Mouse (Mus musculus) liver, embryonic 14.5 days (tissue): ENCODE data around the gene Recql5. TPM values are rescaled to one million over a fixed set of nuclear protein-coding genes. Genes with fewer than 3 reads are reported as not detected.
A peak's percentile ranks its signal among the peaks of the same experiment; 100 is the strongest.

Experiments used
- ATAC-seq: fragments of 200-750 bp; cut with Nextera tagmentation; 2 replicates; pipeline ENCODE4 v1.8.0; 2017; ENCODE audit warnings: moderate number of reproducible peaks, mild to moderate bottlenecking, moderate library complexity; ENCODE audit not compliant: insufficient read depth
- DNase-seq, 3 experiments: peaks; one replicate each; pipeline ENCODE4 v3.0.0-alpha.2; 2012 to 2013; ENCODE audit warnings: low read depth in 3 of 3, low spot score in 3 of 3
- H3K27ac ChIP-seq: fragments of 300-500 bp; sonication (generic); 2 replicates; pipeline ENCODE4 v1.5.1; 2014; ENCODE audit warnings: moderate library complexity, mild to moderate bottlenecking, control low read depth, inconsistent platforms
- H3K27me3 ChIP-seq: fragments of 300-500 bp; sonication (generic); 2 replicates; pipeline ENCODE4 v1.6.1; 2014; ENCODE audit warnings: mild to moderate bottlenecking, low read length, moderate library complexity; ENCODE audit not compliant: control insufficient read depth, insufficient read depth
- H3K36me3 ChIP-seq: fragments of 300-500 bp; sonication (generic); replicated peaks from 2 replicates; pipeline ENCODE4 v1.6.1; 2014; ENCODE audit warnings: low read depth; ENCODE audit not compliant: control insufficient read depth, insufficient read depth
- H3K4me1 ChIP-seq, 2 experiments: fragments of 200-500 bp in 1 of 2; fragments of 300-500 bp in 1 of 2; sonication (generic) in 1 of 2; replicated peaks; 2 replicates each; pipeline ENCODE4 v1.6.1; 2012 to 2014; ENCODE audit warnings: antibody characterized with exemption in 1 of 2, inconsistent platforms in 1 of 2, low read length in 1 of 2; ENCODE audit not compliant: control insufficient read depth in 2 of 2, insufficient read depth in 2 of 2
- H3K4me2 ChIP-seq: fragments of 300-500 bp; sonication (generic); 2 replicates; pipeline ENCODE4 v1.6.1; 2014; ENCODE audit warnings: low read depth, mild to moderate bottlenecking, control low read depth, moderate library complexity
- H3K4me3 ChIP-seq, 2 experiments: fragments of 200-500 bp in 1 of 2; fragments of 300-500 bp in 1 of 2; sonication (generic) in 1 of 2; 2 replicates each; pipeline ENCODE4 v1.5.1; 2012 to 2014; ENCODE audit warnings: low read depth in 2 of 2, low read length in 2 of 2, mild to moderate bottlenecking in 2 of 2, control low read depth in 1 of 2, inconsistent platforms in 1 of 2, moderate library complexity in 1 of 2; ENCODE audit not compliant: insufficient read depth in 1 of 2
- H3K9ac ChIP-seq: fragments of 300-500 bp; sonication (generic); replicated peaks from 2 replicates; pipeline ENCODE4 v1.6.1; 2014; ENCODE audit warnings: mild to moderate bottlenecking, control low read depth, moderate library complexity
- H3K9me3 ChIP-seq: fragments of 300-500 bp; sonication (generic); 2 replicates; pipeline ENCODE4 v1.6.1; 2016; ENCODE audit warnings: low read length, mixed read lengths; ENCODE audit not compliant: control insufficient read depth
- CTCF ChIP-seq: IDR thresholded peaks from 2 replicates; pipeline ENCODE4 v1.5.1; 2016; ENCODE audit warnings: antibody characterized with exemption, low read depth, control low read depth
- EP300 ChIP-seq: IDR thresholded peaks from 2 replicates; pipeline ENCODE4 v1.6.1; 2016; ENCODE audit warnings: antibody characterized with exemption, low read depth
- WGBS: fragments of 180-500 bp; shearing (Covaris S2); extraction: QIAGEN DNeasy Blood & Tissue Kit; methylation state at CpG from one replicate; pipeline ENCODE4 v1.1.7; 2014; ENCODE audit not compliant: insufficient replicate concordance; 5-methylcytosine and 5-hydroxymethylcytosine counted together
- polyA plus RNA-seq, 2 experiments: library from polyadenylated mRNA; depleted of rRNA in 1 of 2; stranded (reverse) in 1 of 2; unstranded in 1 of 2; fragments of >200 nt; fragmentation: Nextera tagmentation in 1 of 2; extraction: Ambion mirVana in 1 of 2; gene quantifications; 2 replicates each; pipeline versions ENCODE4 v1.2.1 to v1.2.3; 2012 to 2014

Recql5 gene
- polyA plus RNA-seq, 2 experiments, result 6.1 to 7.3 TPM

GRCm38 (mm10) chr11:115898886-115899285 lies 34.4 kb downstream of the Recql5 start:
- Histone ChIP-seq H3K4me2 (peak overlapping the region; percentile 95), H3K4me1 (peaks cover 38 to 45% of the 10 kb centered on the region in 2 experiments), H3K27ac (peak overlapping the region; percentile 100), H3K27me3 (no peaks in the 10 kb centered on the region), H3K4me3 (no peak overlapping the region; a peak in 1 of 4 replicates), H3K9ac (peak overlapping the region; percentile 90), H3K36me3 (peaks cover 6% of the 10 kb centered on the region), H3K9me3 (no peaks in the 10 kb centered on the region)
- 9% methylated on average over 4 of the region's 4 CpGs for WGBS
- ATAC-seq, result no peak
- DNase-seq, result peak in 2 of 3 experiments; percentile 58 to 68
- TF ChIP-seq EP300, result no peak; the same call in 1 of the 2 replicates
- peak; percentile 98 for TF ChIP-seq CTCF

DNA sequence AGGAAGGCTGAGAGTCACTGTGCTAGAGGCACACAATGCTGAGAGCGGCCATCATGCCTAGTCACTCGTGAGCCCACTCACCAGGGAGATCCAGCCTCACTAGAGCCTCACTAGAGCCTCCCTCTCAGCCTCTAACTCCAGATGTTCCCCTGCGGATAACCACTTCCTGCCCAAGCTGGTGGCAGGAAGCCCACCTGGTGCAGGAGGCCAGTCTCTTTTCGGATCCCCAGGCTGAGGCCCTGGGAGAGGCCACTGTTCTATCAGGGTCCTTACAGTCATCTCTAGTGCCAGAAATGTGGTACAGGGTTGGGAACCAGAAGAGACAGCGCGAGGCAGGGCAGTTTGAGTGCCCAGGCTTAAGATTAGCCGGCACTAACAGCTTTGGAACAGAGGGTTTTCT lies 34.8 kb downstream of the Recql5 start:
- ATAC-seq (no peak), DNase-seq (no peak)
- H3K9me3 ChIP-seq, result no peaks in the 10 kb centered on the region
- H3K4me1 ChIP-seq, result peaks cover 34 to 41% of the 10 kb centered on the region in 2 experiments
- H3K27ac ChIP-seq, result no peak overlapping the region; the same call in 1 of the 2 replicates
- WGBS, result 31% methylated on average over 7 of the region's 7 CpGs
- no peak overlapping the region for H3K4me3 ChIP-seq
- peak overlapping the region; percentile 95; the same call in 1 of the 2 replicates for H3K4me2 ChIP-seq
- peak overlapping the region; percentile 15; the same call in 1 of the 2 replicates for H3K9ac ChIP-seq
- no peaks in the 10 kb centered on the region for H3K27me3 ChIP-seq
- no peak for TF ChIP-seq EP300
- peaks cover 4% of the 10 kb centered on the region; the same call in 1 of the 2 replicates for H3K36me3 ChIP-seq

DNA sequence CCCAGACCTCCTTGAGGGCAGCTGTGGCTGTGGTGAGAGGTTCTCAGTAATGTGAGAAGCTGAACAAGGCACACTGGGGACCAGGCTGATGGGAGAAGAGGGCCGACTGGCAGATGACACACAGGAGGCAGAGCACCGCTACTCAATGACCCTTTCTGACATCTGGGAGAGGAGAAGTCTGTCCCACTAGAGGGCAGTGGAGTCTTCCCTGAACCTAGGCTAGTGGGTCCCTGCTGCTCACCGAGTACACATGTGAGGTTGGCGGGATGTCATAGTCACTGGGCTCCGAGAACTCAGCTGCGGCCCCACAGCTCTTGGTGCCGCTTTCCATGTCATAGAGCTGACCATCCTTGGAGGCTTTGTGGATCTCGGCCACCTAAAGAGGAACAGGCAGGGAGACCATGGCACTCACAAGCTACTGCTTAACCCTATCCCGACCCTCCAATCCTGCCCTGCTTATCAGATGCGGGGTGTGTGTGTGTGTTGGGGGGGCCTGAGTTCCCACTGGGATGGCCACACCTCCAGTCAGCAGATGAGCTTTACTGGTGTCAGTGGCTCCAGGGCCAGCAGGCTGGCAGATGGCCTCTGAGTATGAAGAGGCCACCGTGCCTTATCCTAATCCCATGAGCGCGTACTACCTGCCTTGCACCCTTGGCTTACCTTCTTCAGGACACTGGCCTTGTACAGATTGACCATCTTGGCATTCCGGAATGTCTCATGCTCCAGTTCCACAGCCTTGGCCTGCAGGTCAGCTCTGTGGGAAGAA lies 38.3 kb downstream of the Recql5 start:
- Histone ChIP-seq H3K9ac (no peak overlapping the region), H3K36me3 (no peaks in the 10 kb centered on the region), H3K27me3 (no peaks in the 10 kb centered on the region), H3K4me2 (no peak overlapping the region), H3K9me3 (no peaks in the 10 kb centered on the region), H3K4me3 (no peak overlapping the region), H3K27ac (no peak overlapping the region), H3K4me1 (peaks cover 13 to 15% of the 10 kb centered on the region in 2 experiments)
- DNase-seq (peak in 1 of 3 experiments; percentile 44), ATAC-seq (no peak)
- WGBS, result 59% methylated on average over 14 of the region's 14 CpGs
- TF ChIP-seq EP300, result no peak
- TF ChIP-seq CTCF, result peak; percentile 84

- Histone ChIP-seq H3K4me2 (no peak overlapping the region), H3K27ac (no peak overlapping the region), H3K36me3 (no peaks in the 10 kb centered on the region), H3K9ac (no peak overlapping the region), H3K4me1 (no peaks in the 10 kb centered on the region), H3K9me3 (no peaks in the 10 kb centered on the region), H3K27me3 (no peaks in the 10 kb centered on the region), H3K4me3 (no peak overlapping the region)
- ATAC-seq (no peak), DNase-seq (no peak)
- TF ChIP-seq CTCF, result no peak
- WGBS, result 76% methylated on average over 9 of the region's 9 CpGs
These were observed 40.2 kb downstream of the Recql5 start for GRCm38 (mm10) chr11:115893071-115893470.

GRCm38 (mm10) chr11:115892213-115892612 lies 41.1 kb downstream of the Recql5 start:
- TF ChIP-seq EP300 (no peak), CTCF (no peak)
- Histone ChIP-seq H3K4me2 (no peak overlapping the region), H3K9me3 (no peaks in the 10 kb centered on the region), H3K9ac (no peak overlapping the region), H3K36me3 (no peaks in the 10 kb centered on the region), H3K27me3 (no peaks in the 10 kb centered on the region), H3K27ac (no peak overlapping the region), H3K4me3 (no peak overlapping the region), H3K4me1 (no peaks in the 10 kb centered on the region)
- DNase-seq, result no peak
- ATAC-seq, result no peak
- 63% methylated on average over 6 of the region's 6 CpGs for WGBS
